Mouse (Mus musculus): Measurements from ENCODE around the gene Arrdc5. TPM values are rescaled to one million over a fixed set of nuclear protein-coding genes. Genes with fewer than 3 reads are reported as not detected.
A peak's percentile ranks its signal among the peaks of the same experiment; 100 is the strongest.
"Not testable (repeated sequence)": the region's sequence is repeated elsewhere in the genome, so short reads cannot be mapped to it uniquely, and the experiment has no call there.

Arrdc5 gene
- total RNA-seq, 2 experiments from 2014 or later, result not detected

GRCm38 (mm10) chr17:56271609-56272253, 28.4 kb downstream of the Arrdc5 start:
- TF ChIP-seq CTCF (IDR thresholded peaks at IDR 0.05), result no peak
- no peak for DNase-seq

GRCm38 (mm10) chr17:56269741-56270140, 30.3 kb downstream of the Arrdc5 start:
- TF ChIP-seq CTCF (IDR thresholded peaks at IDR 0.05), result no peak
- Histone ChIP-seq H3K4me3 (peak overlapping the region; percentile 63), H3K27ac (peak overlapping the region; percentile 96)
- intact Hi-C loops (cut with DNase I), result no loop called here
- no peak for DNase-seq

More at GRCm38 (mm10) chr17:56271609-56272253, 28.4 kb downstream of the Arrdc5 start:
- Histone ChIP-seq H3K27ac (no peak overlapping the region), H3K4me3 (no peak overlapping the region)
- intact Hi-C loops (cut with DNase I), result no loop called here

- intact Hi-C loops (cut with DNase I), result no loop called here
- Histone ChIP-seq H3K4me3 (peak overlapping the region; percentile 63), H3K27ac (peak overlapping the region; percentile 96)
- peak; percentile 67 for DNase-seq
- TF ChIP-seq CTCF (IDR thresholded peaks at IDR 0.05), result no peak
These were observed 30.9 kb downstream of the Arrdc5 start for GRCm38 (mm10) chr17:56269153-56269630.

DNA sequence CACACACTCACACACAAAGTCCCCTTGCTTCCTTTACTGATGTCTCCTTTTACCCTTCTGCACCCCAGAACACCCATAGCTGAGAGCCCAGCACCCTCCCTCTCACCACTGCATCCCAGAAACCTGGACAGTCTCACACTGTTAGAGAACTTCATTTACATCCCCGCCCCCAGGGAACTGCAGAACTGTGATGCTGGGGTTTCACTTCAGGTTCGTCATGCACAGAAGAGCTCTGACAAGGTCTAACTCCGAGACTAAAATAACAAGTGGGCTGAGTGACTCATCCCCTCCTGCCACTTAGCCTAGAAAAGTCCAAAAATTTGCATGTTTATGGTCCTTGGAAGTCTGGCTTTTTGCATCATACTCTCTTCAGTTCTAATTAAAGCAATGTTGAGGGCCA, 33.8 kb downstream of the Arrdc5 start:
- no peak for DNase-seq
- no peak for TF ChIP-seq CTCF (IDR thresholded peaks at IDR 0.05)
- H3K27ac ChIP-seq, result peak overlapping the region; percentile 59

DNA sequence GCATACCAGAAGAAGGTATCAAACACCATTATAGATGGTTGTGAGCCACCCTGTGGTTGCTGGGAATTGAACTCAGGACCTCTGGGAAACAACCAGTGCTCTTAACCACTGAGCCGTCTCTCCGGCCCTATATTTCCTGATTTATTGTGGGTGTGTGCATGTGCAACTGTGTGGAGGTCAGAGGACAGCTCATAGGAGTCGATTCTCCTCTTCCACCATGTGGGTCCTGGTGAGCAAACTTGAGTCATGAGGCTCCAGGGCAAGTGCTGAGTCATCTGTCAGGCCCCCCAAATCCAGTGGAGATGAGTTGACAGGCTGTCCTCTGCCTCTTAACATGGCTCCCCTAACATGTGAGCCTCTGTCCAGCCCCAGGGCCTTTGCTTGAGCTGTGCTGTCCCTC, 34.2 kb downstream of the Arrdc5 start:
- Histone ChIP-seq H3K4me3 (no peak overlapping the region), H3K27ac (peak overlapping the region; percentile 59; the same call in 1 of the 2 replicates)
- DNase-seq, result no peak
- no peak for TF ChIP-seq CTCF (IDR thresholded peaks at IDR 0.05)
- intact Hi-C loops (cut with DNase I), result no loop called here

More for the DNA sequence above, 33.8 kb downstream of the Arrdc5 start:
- intact Hi-C loops (cut with DNase I), result no loop called here
- H3K4me3 ChIP-seq, result no peak overlapping the region

GRCm38 (mm10) chr17:56265011-56265410, 35.1 kb downstream of the Arrdc5 start:
- intact Hi-C loops (cut with DNase I), result no loop called here
- Histone ChIP-seq H3K4me3 (peak overlapping the region; percentile 61), H3K27ac (peak overlapping the region; percentile 98)
- DNase-seq, result no peak
- no peak for TF ChIP-seq CTCF (IDR thresholded peaks at IDR 0.05)

GRCm38 (mm10) chr17:56264020-56264419, 36.1 kb downstream of the Arrdc5 start:
- DNase-seq, result peak; percentile 88
- peak overlapping the region; percentile 61 for H3K4me3 ChIP-seq
- peak overlapping the region; percentile 98 for H3K27ac ChIP-seq
- intact Hi-C loops (cut with DNase I), result no loop called here
- peak; percentile 79 for TF ChIP-seq CTCF (IDR thresholded peaks at IDR 0.05)

DNA sequence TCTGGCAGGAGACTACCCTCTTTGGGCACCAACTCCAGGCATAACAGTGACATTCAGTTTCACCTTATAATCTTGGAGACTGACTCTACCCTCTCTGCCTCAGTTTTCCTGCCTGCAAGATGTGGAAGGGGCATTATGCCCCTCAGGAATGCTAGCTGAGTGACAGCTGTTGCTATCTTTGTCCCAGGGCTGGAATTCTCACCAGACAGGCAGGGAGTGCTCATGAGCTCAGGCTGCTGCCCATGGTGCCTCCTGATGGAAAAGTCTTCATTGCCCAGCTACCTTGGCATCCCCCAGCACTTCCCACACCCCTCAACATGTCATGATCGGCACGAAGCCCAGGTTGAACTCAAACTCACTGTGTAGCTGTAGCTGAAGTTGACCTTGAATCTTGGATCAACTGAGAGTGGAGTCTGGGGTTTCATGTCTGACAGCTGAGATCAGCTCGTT, 37.4 kb downstream of the Arrdc5 start:
- intact Hi-C loops (cut with DNase I), result loop anchor here (2.0 kb wide), 1 partner anchor 30 kb away; the partner anchor contains the start of gene Plin3
- peak; percentile 88 for DNase-seq

DNA sequence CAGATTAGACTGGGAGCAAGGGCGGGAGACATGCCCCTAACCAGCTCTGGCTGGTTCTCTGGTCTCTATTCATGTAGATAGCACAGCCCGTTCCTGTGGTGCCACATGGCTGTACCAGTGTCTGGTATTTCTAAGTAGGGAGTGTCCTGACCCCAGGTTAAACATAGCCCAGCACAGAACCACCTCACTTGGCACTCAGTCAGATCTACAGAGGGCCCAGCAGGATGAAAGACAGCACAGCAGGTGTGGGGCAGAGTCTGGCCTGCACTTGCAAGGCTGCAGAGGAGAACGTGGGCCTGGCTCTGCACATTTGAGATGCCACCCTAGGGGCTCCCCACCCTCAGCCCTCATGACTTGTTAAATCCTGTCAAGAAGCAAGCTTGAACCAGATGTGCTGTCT, 38.9 kb downstream of the Arrdc5 start:
- peak overlapping the region; percentile 87 for H3K4me3 ChIP-seq
- no peak for TF ChIP-seq CTCF (IDR thresholded peaks at IDR 0.05)
- peak overlapping the region; percentile 98 for H3K27ac ChIP-seq
- DNase-seq, result peak; percentile 88
- intact Hi-C loops (cut with DNase I), result no loop called here

More for the DNA sequence above, 37.4 kb downstream of the Arrdc5 start:
- Histone ChIP-seq H3K27ac (peak overlapping the region; percentile 98), H3K4me3 (peak overlapping the region; percentile 65)
- TF ChIP-seq CTCF (IDR thresholded peaks at IDR 0.05), result no peak

GRCm38 (mm10) chr17:56259301-56260037, 40.6 kb downstream of the Arrdc5 start:
- intact Hi-C loops (cut with DNase I), result loop anchor here (10.0 kb wide), 1 partner anchor 295 kb away; no protein-coding TSS in a partner anchor
- Histone ChIP-seq H3K4me3 (peak overlapping the region; percentile 87), H3K27ac (peak overlapping the region; percentile 98)
- TF ChIP-seq CTCF (IDR thresholded peaks at IDR 0.05), result no peak
- DNase-seq, result peak; percentile 50

- Histone ChIP-seq H3K4me3 (peak overlapping the region; percentile 87), H3K27ac (peak overlapping the region; percentile 98)
- intact Hi-C loops (cut with DNase I), result loop anchor here (10.0 kb wide), 1 partner anchor 294 kb away; no protein-coding TSS in a partner anchor
- not testable (repeated sequence) for DNase-seq
These were observed 41.3 kb downstream of the Arrdc5 start for GRCm38 (mm10) chr17:56258812-56259211.

DNA sequence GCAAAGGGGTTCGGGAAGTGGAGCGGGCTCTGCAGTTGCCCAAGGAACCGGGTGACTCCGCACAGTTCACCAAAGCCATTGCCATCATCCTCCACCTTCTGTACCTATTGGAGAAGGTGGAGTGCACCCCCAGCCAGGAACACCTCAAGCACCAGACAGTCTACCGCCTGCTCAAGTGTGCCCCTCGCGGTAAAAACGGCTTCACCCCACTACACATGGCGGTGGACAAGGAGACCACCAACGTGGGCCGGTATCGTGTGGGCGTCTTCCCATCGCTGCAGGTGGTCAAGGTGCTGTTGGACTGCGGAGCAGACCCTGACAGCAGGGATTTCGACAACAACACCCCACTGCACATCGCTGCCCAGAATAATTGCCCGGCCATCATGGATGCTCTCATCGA, 41.8 kb downstream of the Arrdc5 start:
- Histone ChIP-seq H3K4me3 (peak overlapping the region; percentile 87), H3K27ac (peak overlapping the region; percentile 98)
- not testable (repeated sequence) for DNase-seq
- intact Hi-C loops (cut with DNase I), result loop anchor here (10.0 kb wide), 1 partner anchor 293 kb away; no protein-coding TSS in a partner anchor

Measured in gastrocnemius, adult 2 months (tissue).